ENCODE assay signal across 8 mouse cellular contexts in the genomic region with DNA sequence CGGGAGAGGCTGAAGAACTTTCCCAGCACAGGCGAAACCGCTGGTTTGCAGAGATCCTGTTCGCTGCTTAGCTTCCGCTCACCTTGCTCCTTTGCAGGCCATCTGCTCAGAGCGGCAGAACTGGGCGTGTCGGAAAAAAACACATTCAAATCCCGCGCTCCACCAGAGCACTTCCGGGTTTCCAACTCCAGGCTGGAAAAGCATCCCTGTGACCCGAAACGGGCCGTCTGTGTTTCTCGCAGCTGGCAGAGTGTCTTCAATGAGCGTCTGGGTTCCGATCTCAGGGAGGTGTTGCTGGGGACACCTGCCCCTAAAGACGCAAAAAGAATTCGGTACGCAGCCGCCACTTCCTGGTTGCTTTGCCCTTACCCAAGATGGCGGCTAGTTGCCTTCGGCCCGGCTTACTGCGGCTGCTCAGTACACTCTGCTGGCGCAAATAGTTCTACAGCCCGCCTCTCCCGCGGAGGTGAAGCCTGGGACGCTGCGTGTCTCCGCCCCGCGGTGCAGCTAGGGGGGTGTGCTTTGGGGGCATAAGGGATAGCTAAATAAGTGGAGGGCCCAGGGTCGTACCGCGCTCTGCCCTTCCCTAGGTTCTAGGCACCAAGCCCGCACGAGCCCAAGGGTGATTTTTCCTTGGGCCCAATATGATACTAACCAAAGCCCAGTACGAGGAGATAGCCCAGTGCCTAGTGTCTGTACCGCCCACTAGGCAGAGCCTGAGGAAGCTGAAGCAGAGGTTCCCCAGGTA. TPM values are rescaled to one million over a fixed set of nuclear protein-coding genes. Genes with fewer than 3 reads are reported as not detected.
DNase-seq lines count a peak whose midpoint lies in the region; ATAC-seq and TF ChIP-seq lines count a peak whose summit lies in the region.

A gene (plus strand): TSS at position 476 of the 748 bp plus-strand sequence.

- no peaks in the 10 kb centered on the region for H3K27me3 ChIP-seq in forebrain, embryonic 15.5 days

- no peaks in the 10 kb centered on the region for H3K9me3 ChIP-seq in forebrain, embryonic 15.5 days

- peak within 1 kb of the TSS; percentile 90 for H3K27ac ChIP-seq in forebrain, embryonic 15.5 days (replicated peaks)

- WGBS in forebrain, embryonic 15.5 days: 0% methylated on average over 41 of the region's 41 CpGs
- under 1% methylated on average over 41 of the region's 41 CpGs for WGBS in lung, adult 2 months

- no peak for TF ChIP-seq POLR2A in lung, adult 2 months (IDR thresholded peaks at IDR 0.05; ENCODE audit: borderline replicate concordance, extremely low read depth, low read depth, low read length)

- H3K4me1 ChIP-seq in forebrain, embryonic 15.5 days: peaks cover 32% of the 10 kb centered on the region
- H3K4me1 ChIP-seq in lung, adult 2 months (ENCODE audit: control insufficient read depth, insufficient read depth, low read length): no peaks in the 10 kb centered on the region

- peak; percentile 93 for DNase-seq in ES-CJ7 (ENCODE audit: low read depth, low spot score)
- peak; percentile 84 for DNase-seq in cerebellum, adult 11 months
- peak; percentile 72 for DNase-seq in heart, postnatal 25 days (ENCODE audit: low spot score)
- DNase-seq in layer of hippocampus, adult 18-20 months (ENCODE audit: low spot score in 2 of 2): peak; percentile 84 to 91
- DNase-seq in lung, adult 2 months: peak; percentile 91
- DNase-seq in thymus, adult 18-20 months: peak; percentile 81 to 85

- H3K4me2 ChIP-seq in forebrain, embryonic 15.5 days (replicated peaks): peak within 1 kb of the TSS; percentile 63

- H3K36me3 ChIP-seq in forebrain, embryonic 15.5 days: no peaks in the 10 kb centered on the region

- no peak for TF ChIP-seq CTCF in lung, adult 2 months (IDR thresholded peaks at IDR 0.05; ENCODE audit: insufficient read depth, low read length)

- H3K9ac ChIP-seq in forebrain, embryonic 15.5 days (replicated peaks): peak within 1 kb of the TSS; percentile 76

- H3K4me3 ChIP-seq in forebrain, embryonic 15.5 days: peak within 1 kb of the TSS; percentile 86
- peak within 1 kb of the TSS; percentile 96 for H3K4me3 ChIP-seq in lung, adult 2 months (replicated peaks; ENCODE audit: extremely low read depth, low read depth, low read length)

- ATAC-seq in forebrain, embryonic 15.5 days (replicated peaks): peak; percentile 98
- ATAC-seq in neutrophil, adult 5-6 weeks (ENCODE audit: extremely low read depth, insufficient number of reproducible peaks, low FRiP score, poor library complexity, severe bottlenecking): peak; percentile 99

- intact Hi-C loops in heart, postnatal 25 days (cut with DNase I): loop anchor here (10.0 kb wide), 2 partner anchors 483 to 927 kb away; a partner anchor contains a TSS

RNA-seq across cellular contexts. Expression of the gene that starts here (rescaled TPM):
- polyA plus RNA-seq in forebrain, embryonic 15.5 days (2015; fragmentation: Nextera tagmentation; extraction: Ambion mirVana): 16.3 and 17.1 TPM in 2 replicates
- 1 to 10 TPM; 1.6 to 2.0 TPM for total RNA-seq in heart, postnatal 25 days (2021)
- total RNA-seq in layer of hippocampus, adult 18-20 months (2021): 1 to 10 TPM; 7.4 to 7.6 TPM
- 1.3 and 1.8 TPM in 2 replicates for polyA plus RNA-seq in lung, adult 2 months (2012; rRNA removed)
- 4.7 and 5.8 TPM in 2 replicates for total RNA-seq in neutrophil, adult 5-6 weeks (2017)

Comparison
In these comparisons a context has a peak if more than half of its experiments do, and no peak if none do; other contexts are left out.
1. Peak in every context shown above with its lines: DNase-seq, ATAC-seq, H3K4me3 ChIP-seq and H3K27ac ChIP-seq.